Mouse (Mus musculus): ENCODE measurements around the gene Vgll3.

Gene Vgll3

DNA sequence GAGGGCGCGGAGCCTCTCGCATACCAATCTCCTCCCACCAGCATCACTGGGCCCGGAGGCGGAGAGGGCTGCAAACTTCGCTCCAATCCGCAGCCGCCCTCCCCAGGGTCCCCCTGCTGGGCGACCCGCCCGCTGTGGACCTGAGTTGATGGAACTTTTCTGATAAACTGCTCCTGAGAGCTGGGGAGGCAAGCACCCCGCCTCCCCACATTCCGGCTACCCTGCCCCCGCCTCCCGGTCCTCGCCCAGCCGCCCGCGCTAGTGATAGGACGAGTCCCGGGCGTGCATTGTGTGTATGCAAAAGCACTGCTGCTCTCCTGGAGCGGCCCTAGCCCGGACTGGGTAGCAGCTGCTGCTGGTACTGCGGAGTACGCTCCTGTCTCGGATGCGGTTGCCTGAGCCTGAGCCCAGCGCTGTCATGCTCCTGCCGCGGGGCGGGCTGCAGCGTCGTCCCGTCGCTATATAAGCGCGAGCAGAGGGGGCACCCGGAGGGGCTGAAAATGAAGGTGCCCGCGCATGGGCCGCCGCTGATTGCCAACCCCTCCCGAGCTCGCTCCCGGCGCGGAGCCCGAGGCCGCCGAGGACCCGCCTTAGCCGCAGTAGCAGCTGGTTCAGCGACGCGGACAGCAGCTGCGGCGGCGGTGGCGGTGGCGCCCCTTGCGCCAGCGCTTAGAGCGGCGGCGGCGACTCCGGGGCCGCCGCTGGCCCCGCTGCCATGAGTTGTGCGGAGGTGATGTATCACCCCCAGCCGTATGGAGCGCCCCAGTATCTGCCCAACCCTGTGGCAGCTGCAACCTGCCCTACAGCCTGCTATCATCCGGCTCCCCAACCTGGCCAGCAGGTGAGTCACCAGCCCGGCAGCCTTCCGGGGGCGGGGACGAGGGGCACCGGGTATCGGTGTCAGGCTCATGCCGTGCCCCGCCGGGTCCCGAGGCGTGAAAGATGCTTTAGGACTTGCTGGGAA lies at the start of gene Vgll3:
Vgll3 (plus strand) TSS at position 340 of the 964 bp plus-strand sequence.
- DNase-seq (ENCODE audit: low spot score): peak; percentile 67

- no peak for DNase-seq (ENCODE audit: low spot score)
Observed at GRCm38 (mm10) chr16:65765976-65766375, 49.1 kb upstream of the Vgll3 start.

- no peak for DNase-seq (ENCODE audit: low spot score)
Observed at GRCm38 (mm10) chr16:65785959-65786358, 29.1 kb upstream of the Vgll3 start.

- no peak for DNase-seq (ENCODE audit: low spot score)
Observed at GRCm38 (mm10) chr16:65816059-65816458, 1.0 kb downstream of the Vgll3 start.

- DNase-seq (ENCODE audit: low spot score): no peak
Observed at GRCm38 (mm10) chr16:65818779-65819178, 3.7 kb downstream of the Vgll3 start.

- no peak for DNase-seq (ENCODE audit: low spot score)
Observed at GRCm38 (mm10) chr16:65820803-65821202, 5.7 kb downstream of the Vgll3 start.

GRCm38 (mm10) chr16:65823721-65824120 lies 8.7 kb downstream of the Vgll3 start:
- no peak for DNase-seq (ENCODE audit: low spot score)

DNA sequence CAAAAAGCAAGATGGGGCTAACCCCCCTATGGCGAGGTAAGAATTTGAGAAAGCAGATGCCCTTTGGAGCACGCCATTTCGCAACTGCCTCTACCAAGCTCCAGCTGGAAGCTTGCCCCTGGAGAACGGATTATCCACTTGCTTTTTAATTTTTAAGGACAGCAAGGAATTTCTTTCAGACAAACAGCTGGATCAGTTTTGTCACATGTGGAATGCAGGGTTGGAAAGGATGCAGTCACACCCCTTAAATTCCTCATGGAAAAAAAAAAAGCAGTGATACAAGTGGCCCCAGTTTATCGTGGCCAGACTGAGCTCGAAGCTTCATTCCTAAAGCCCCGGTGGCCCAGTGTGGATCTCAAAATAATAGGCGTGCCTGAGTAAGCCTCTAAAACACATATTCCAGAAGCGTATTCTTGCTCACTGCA lies 13.1 kb downstream of the Vgll3 start:
- no peak for DNase-seq (ENCODE audit: low spot score)

DNA sequence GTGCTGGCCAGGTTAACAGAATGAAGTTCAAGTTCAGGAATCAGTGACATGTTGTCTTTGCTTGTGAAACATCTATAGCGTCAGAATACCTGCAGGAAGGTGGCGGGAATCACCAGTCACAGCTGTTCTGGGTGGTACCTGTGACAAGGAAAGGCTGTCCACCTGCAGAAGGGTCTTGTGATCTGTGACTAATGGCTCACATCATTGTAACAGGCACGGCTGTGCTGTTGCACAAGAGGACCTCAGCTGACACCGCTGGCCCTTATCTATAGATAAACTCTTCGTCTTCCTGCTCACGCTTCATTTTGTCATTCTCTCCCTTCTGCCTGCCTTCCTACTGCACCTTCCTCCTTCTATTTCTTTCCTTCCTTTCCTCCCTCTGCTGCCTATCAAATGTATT lies 14.0 kb downstream of the Vgll3 start:
- DNase-seq (ENCODE audit: low spot score): no peak

- DNase-seq (ENCODE audit: low spot score): no peak
Observed at GRCm38 (mm10) chr16:65834721-65835120, 19.7 kb downstream of the Vgll3 start.

GRCm38 (mm10) chr16:65850126-65850525 lies 35.1 kb downstream of the Vgll3 start:
- DNase-seq (ENCODE audit: low spot score): no peak

GRCm38 (mm10) chr16:65864471-65864870 lies 49.4 kb downstream of the Vgll3 start:
- DNase-seq (ENCODE audit: low spot score): no peak

DNA sequence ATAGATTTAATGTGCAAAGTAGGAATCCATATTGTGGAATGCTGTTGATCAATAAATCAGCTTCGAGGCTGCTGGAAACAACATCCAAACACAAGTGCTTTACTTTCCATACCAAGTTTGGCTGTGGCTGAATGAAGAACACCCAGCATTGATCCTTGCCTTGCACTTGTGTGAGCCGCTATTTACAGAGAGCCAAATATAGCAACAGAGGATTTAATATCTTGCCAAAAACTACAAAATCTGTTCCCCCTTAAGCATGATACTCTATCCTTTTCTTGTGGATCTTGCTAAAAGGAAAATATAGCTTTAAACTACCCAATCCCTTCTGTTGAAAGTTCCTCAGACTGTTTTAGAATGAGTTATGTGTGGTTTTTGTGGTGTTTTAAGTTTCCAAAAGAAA lies 52.9 kb downstream of the Vgll3 start:
- no peak for DNase-seq (ENCODE audit: low spot score)

DNA sequence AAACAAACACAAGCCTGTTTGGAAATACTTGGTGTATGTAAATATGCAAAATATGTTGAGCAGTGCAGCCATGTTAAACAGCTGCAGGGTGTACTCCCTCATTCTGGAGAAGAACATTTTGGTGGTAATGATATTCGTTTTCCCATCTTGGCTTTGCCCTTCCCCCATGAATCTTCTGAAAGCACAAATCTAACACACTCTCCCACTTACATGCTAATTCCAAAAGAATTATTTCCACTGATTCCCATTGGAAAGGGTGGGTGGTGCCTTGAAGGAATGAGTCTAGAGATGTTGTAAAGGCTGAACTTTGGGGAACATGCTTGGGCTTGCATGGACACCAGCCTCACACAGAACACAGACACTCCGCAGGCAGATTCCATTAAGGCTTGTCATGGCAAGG lies 53.9 kb downstream of the Vgll3 start:
- no peak for DNase-seq (ENCODE audit: low spot score)

DNA sequence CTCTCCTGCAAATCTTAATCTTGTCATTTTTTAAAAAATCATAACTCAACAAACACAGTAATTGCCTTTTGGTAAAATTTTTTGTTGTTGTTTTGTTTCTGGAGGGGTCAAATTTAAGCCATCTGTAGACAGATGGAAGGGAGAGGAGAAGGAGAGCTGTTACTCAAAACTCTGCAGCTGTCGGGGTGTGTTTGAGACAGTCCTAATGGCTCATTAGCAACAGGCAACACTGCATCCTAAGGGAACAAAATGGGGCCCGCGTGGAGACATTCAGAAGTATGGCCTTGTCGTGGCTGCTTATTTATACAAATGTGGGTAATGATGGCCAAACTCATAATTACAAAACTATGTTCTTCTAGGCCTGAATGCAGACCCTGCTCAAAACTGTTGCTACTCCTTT lies 73.9 kb downstream of the Vgll3 start:
- DNase-seq (ENCODE audit: low spot score): no peak

Data from testis, postnatal 14 days (tissue).